Mouse (Mus musculus) limb, embryonic 14.5 days (tissue): ENCODE measurements at regions not wholly inside any gene's neighbourhood (a gene's known extent, or its start where the extent isn't known, plus 50 kb on each side); places are given as distances from the start of the nearest gene placed in this dataset.

Source experiments
- ATAC-seq: fragments of 200-750 bp; cut with Nextera tagmentation; 2 replicates; pipeline ENCODE4 v1.8.0; 2017; ENCODE audit warnings: low read depth, moderate number of reproducible peaks, moderate TSS enrichment; ENCODE audit not compliant: low FRiP score
- DNase-seq: peaks from one replicate; pipeline ENCODE4 v3.0.0-alpha.2; 2015; ENCODE audit warnings: low spot score
- H3K27ac ChIP-seq: fragments of 300-500 bp; sonication (generic); replicated peaks from 2 replicates; pipeline ENCODE4 v1.5.1; 2014; ENCODE audit warnings: low read depth, mild to moderate bottlenecking, low read length, moderate library complexity, mixed read lengths
- H3K27me3 ChIP-seq: fragments of 300-500 bp; sonication (generic); 2 replicates; pipeline ENCODE4 v1.6.1; 2014; ENCODE audit warnings: low read length, mixed read lengths; ENCODE audit not compliant: control insufficient read depth, insufficient read depth
- H3K36me3 ChIP-seq: fragments of 300-500 bp; sonication (generic); 2 replicates; pipeline ENCODE4 v1.6.1; 2014; ENCODE audit warnings: mild to moderate bottlenecking, low read length, moderate library complexity, mixed read lengths; ENCODE audit not compliant: control insufficient read depth, insufficient read depth
- H3K4me1 ChIP-seq: fragments of 300-500 bp; sonication (generic); 2 replicates; pipeline ENCODE4 v1.6.1; 2014; ENCODE audit warnings: antibody characterized with exemption, low read length, mixed read lengths; ENCODE audit not compliant: control insufficient read depth, insufficient read depth
- H3K4me2 ChIP-seq: fragments of 300-500 bp; sonication (generic); replicated peaks from 2 replicates; pipeline ENCODE4 v1.6.1; 2014; ENCODE audit warnings: low read depth, mild to moderate bottlenecking, low read length, moderate library complexity; ENCODE audit not compliant: severe bottlenecking
- H3K4me3 ChIP-seq: fragments of 300-500 bp; sonication (generic); replicated peaks from 2 replicates; pipeline ENCODE4 v1.5.1; 2014; ENCODE audit warnings: low read length
- H3K9ac ChIP-seq: fragments of 300-500 bp; sonication (generic); 2 replicates; pipeline ENCODE4 v1.6.1; 2014; ENCODE audit warnings: mild to moderate bottlenecking, low read depth, low read length, moderate library complexity; ENCODE audit not compliant: severe bottlenecking
- H3K9me3 ChIP-seq: fragments of 300-500 bp; sonication (generic); 2 replicates; pipeline ENCODE4 v1.6.1; 2016; ENCODE audit warnings: low read length; ENCODE audit not compliant: control insufficient read depth
- POLR2A ChIP-seq: fragments of 200-500 bp; IDR thresholded peaks from 2 replicates; pipeline ENCODE4 v1.8.0; 2012; ENCODE audit warnings: inconsistent platforms, mild to moderate bottlenecking, moderate library complexity, borderline replicate concordance; ENCODE audit not compliant: insufficient read depth, insufficient read length; ENCODE audit errors: extremely low read depth
- WGBS: fragments of 180-500 bp; shearing (Covaris S2); extraction: QIAGEN DNeasy Blood & Tissue Kit; methylation state at CpG from one replicate; pipeline ENCODE4 v1.1.7; 2014; 5-methylcytosine and 5-hydroxymethylcytosine counted together

DNA sequence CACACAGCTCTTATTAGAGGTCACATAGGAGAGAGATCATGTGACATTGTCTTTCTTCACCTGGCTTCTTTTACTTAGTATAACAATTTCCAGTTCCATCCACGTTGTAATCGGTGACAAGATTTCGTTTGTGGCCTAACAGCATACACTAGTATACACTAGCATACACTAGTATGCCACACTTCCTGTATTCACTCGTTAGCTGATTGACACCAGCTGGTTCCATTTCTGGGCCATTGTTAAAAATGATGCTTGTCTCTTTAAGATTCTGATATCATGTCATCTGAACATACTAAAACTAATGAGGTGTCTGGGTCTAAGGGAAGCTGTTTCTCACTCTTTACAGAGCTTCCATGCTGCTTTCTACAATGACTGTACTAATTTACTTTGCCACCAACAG lies 713.3 kb downstream of the Pdcd6ip start:
- Histone ChIP-seq H3K9me3 (no peaks in the 10 kb centered on the region), H3K4me3 (no peak overlapping the region), H3K36me3 (no peaks in the 10 kb centered on the region), H3K4me2 (no peak overlapping the region), H3K27me3 (no peaks in the 10 kb centered on the region), H3K4me1 (no peaks in the 10 kb centered on the region), H3K27ac (no peak overlapping the region), H3K9ac (no peak overlapping the region)
- WGBS, result 57% methylated on average over 4 of the region's 4 CpGs
- ATAC-seq (no peak), DNase-seq (no peak)
- TF ChIP-seq POLR2A, result no peak

DNA sequence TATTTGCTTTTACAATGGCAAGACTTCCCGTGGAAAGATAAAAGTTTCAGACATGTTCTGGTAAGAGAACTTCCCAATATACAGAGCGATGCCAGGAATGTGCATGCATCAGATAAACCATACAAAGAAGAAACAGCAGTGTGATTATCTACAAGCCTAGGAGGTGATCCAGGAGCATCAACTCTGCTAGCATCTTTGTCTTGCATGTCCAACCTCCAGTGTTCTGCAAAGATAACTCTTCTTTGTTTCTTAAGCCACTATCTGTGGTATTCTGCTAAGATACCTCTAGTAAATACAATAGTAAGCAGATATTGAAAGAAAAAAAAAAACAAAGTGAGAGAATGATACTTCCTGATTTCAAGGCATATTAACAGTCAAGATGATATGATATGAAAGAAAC lies 714.4 kb downstream of the Pdcd6ip start:
- DNase-seq, result no peak
- Histone ChIP-seq H3K4me2 (no peak overlapping the region), H3K4me1 (no peaks in the 10 kb centered on the region), H3K27ac (no peak overlapping the region), H3K9me3 (no peaks in the 10 kb centered on the region), H3K27me3 (no peaks in the 10 kb centered on the region), H3K4me3 (no peak overlapping the region), H3K36me3 (no peaks in the 10 kb centered on the region), H3K9ac (no peak overlapping the region)
- 78% methylated on average over 2 of the region's 2 CpGs for WGBS
- ATAC-seq, result no peak
- TF ChIP-seq POLR2A, result no peak

DNA sequence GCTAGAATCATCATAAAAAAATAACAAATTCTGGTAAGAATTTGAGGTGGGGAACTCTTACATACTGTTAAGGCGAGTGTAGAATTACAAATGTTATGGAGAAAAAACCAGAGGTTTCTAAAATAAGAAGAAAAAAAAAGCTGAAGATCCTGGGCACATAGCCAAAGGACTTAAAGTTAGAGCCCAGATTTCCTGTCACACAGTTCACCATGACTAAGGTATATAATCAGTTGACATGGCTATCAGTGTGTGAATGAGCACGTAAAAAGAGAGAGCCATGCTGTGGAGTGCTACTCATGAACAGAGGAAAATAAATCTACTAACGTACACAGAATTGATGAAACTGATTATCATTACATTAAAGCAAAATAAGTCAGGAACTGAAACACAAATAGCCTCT lies 715.1 kb downstream of the Pdcd6ip start:
- ATAC-seq (peak; percentile 60; the same call in 1 of the 2 replicates), DNase-seq (peak; percentile 65)
- Histone ChIP-seq H3K4me1 (no peaks in the 10 kb centered on the region), H3K4me2 (no peak overlapping the region), H3K36me3 (no peaks in the 10 kb centered on the region), H3K4me3 (no peak overlapping the region), H3K9me3 (no peaks in the 10 kb centered on the region), H3K27me3 (no peaks in the 10 kb centered on the region), H3K9ac (no peak overlapping the region), H3K27ac (no peak overlapping the region)
- no peak for TF ChIP-seq POLR2A
- WGBS, result 40% methylated on average over 3 of the region's 3 CpGs

DNA sequence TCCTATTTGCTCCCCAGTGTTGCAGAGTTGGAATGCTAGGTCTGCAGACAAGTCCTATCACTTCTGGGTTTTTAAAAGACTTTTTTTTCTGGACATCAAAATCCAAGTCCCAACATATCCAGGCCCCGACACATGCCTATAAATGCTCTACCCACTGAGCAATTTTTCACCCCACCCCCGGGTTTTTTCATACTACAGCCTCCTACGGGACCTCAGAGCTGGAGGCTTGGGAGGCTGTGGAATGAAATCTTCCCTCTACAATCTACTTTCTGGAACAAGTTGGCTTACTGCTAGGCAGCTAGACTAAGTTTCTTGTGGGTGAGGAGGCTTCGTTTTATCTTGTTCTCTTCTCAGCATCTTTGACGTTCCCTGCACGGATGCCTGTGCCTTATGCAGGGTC lies 724.7 kb downstream of the Pdcd6ip start:
- Histone ChIP-seq H3K9me3 (no peaks in the 10 kb centered on the region), H3K27ac (no peak overlapping the region), H3K27me3 (no peaks in the 10 kb centered on the region), H3K4me2 (no peak overlapping the region), H3K36me3 (no peaks in the 10 kb centered on the region), H3K9ac (no peak overlapping the region), H3K4me3 (no peak overlapping the region), H3K4me1 (no peaks in the 10 kb centered on the region)
- 88% methylated on average over 6 of the region's 6 CpGs for WGBS
- no peak for DNase-seq
- no peak for TF ChIP-seq POLR2A
- ATAC-seq, result no peak

DNA sequence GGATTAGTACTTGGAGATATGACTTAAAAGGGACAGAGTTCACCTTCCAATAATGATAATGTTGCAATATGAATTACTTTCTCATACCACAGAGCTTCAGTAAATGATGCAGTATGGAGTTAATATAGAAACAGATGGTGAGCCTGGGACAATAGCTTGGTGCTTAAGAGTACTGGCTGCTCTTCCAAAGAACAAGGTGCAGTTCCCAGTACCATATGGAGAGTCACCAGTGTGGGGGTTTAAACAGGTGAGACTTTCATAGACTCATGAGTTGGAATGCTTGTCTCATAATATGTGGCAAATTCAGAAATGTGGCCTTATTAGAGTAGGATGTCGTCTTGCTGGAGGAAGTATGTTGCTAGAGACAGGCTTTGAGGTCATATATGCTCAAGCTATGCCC lies 715.8 kb upstream of the Arpp21 start:
- Histone ChIP-seq H3K27ac (no peak overlapping the region), H3K4me3 (no peak overlapping the region), H3K9me3 (no peaks in the 10 kb centered on the region), H3K36me3 (no peaks in the 10 kb centered on the region), H3K4me1 (no peaks in the 10 kb centered on the region), H3K27me3 (no peaks in the 10 kb centered on the region), H3K9ac (no peak overlapping the region), H3K4me2 (no peak overlapping the region)
- ATAC-seq (no peak), DNase-seq (no peak)
- TF ChIP-seq POLR2A, result no peak
- 68% methylated on average over 1 of the region's 1 CpGs for WGBS

DNA sequence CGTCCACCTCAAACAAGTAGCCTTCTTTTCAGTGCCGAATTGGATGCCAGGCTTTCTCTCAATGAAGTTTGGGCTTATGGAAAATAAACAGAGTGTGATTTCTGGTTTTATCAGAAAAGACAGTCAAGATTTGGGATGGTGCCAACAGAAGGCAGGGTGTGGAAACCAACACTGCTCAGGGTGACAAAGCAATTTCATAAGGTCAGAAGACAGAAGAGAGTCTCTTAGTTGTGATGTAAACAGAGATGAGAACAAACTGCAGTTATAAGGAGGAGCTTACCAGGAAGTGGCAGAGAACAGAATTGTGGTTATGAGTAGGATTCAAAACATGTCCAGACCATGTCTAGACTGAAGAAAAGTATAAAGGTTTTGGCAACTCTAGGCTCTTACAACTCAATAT lies 714.3 kb upstream of the Arpp21 start:
- no peak for ATAC-seq

More for the DNA sequence above, 714.3 kb upstream of the Arpp21 start:
- no peak for DNase-seq
- H3K27ac ChIP-seq, result no peak overlapping the region
- H3K9me3 ChIP-seq, result no peaks in the 10 kb centered on the region
- H3K4me1 ChIP-seq, result no peaks in the 10 kb centered on the region
- no peaks in the 10 kb centered on the region for H3K27me3 ChIP-seq
- no peak overlapping the region for H3K4me3 ChIP-seq
- WGBS, result 75% methylated on average over 2 of the region's 2 CpGs
- TF ChIP-seq POLR2A, result no peak
- no peaks in the 10 kb centered on the region for H3K36me3 ChIP-seq
- H3K9ac ChIP-seq, result no peak overlapping the region
- no peak overlapping the region for H3K4me2 ChIP-seq
